Mouse (Mus musculus): ENCODE results near the gene Id2.

The Id2 gene

DNA sequence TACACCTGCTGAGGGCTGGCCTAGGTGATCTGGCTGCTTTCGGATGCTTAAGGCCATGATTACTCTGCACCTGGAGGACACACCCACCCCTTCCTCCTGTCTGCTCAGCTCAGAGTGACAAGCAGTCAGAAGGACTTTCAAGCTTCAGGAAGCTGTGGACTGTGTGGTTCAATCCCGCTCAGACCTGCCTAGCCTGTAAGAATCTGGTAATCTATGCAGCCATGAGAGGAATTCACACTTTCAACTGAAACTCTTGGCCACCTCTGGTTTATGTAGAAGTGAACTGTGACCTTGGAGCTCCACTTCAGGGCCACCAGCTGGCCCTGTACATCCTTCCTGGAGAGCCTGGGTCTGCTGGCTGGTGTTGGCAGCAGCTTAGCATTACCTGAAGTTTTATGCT lies 11.9 kb upstream of the Id2 start:
- in situ Hi-C loops (cut with MboI, MseI) = loop anchor here (5.0 kb wide), 1 partner anchor 68 kb away; no protein-coding TSS in a partner anchor

DNA sequence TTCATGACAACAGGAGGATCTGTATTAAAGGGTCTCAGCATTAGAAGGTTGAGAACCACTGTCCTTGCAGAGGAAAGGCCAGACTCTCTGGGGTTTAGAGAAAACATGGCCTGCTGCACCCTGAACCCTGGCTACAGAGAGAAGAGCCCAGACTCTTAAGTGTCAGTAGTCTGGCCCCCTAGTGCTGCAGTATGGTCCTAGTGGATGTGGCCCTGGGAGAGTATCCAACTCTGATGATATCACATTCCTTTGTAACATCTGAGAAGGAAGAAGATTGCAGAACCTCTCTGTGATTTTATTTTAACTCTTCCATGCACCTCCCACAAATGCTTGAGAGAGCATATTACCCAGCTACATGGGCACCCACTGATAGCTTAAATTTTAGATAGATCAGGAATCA lies 7.6 kb upstream of the Id2 start:
- in situ Hi-C loops (cut with MboI, MseI) = no loop called here

DNA sequence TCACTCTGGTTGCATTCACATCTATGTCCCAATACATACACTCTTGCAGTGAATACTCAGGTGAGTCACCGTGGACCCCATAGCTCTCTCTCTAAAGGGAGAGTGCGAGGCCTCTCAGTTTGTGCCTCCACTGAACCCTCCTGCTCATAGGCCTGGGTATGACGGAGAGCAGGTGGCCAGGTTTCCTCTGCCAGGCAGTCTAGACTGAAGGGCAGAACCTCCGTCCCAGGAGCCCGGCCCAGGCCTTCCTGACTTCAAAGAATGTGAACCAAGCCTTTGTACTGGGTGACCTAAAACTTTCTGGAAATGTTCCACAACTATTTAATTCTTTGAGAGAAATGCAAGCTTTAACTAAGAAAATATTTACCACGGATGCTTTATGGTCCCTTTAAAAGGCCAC lies 7.0 kb upstream of the Id2 start:
- in situ Hi-C loops (cut with MboI, MseI) = no loop called here

DNA sequence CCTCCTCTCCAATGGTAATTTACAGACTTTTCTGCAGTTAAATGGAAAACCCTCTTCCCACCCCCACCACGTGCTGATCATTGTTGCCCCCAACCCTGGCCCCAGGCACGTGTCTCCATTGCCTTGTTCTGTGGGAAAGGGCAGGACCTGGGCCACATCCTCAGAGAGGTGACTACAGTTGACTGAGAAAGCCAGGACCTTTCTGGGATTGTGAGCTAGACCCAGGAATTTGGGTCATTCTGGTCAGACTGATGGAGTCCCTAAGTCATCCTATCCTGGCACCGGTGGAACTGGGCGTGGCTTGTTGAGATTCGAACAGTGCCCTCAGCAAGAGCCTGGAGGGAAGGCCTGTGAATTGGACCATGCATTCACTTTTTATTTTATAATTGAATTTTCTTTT lies 4.4 kb upstream of the Id2 start:
- in situ Hi-C loops (cut with MboI, MseI) = no loop called here

DNA sequence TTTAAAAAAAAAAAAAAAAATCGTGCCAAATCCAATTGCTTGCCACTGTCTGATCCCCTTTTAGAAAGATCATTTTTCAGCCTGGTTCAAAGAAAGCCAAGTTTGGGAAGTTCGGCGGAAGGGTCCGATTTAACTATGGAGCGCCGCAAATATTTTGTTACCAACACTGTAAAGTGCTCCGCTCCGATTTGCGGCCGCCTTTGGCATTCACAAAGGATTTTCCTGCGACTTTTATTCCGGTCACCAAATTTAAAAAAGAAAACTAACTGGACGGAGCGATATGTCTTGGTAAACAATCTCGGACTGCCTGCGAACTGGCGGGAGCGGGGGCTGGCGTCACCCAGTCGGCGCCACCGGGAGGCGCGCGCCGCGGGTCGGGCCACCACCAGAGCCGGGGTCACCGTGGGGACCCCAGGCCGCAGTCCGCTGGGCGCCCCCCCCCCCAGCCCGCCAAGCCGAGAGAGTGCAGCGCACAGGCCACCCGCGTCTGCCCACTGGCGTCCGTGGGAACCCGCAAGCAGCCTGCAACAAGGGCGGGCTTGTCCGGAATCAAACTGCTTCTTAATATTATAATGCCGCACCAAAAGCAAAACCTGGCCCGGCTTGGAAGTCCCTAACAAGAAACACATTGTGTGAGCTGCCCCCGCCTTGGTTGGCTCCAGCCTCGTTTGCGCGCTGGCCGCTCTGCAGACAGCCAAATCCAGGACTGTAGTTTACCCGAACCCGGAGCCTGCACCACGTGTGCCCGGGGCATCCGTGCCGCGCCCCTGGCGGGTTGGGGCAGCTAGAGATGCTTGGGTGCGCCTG lies 3.7 kb upstream of the Id2 start:
- in situ Hi-C loops (cut with MboI, MseI) = no loop called here

DNA sequence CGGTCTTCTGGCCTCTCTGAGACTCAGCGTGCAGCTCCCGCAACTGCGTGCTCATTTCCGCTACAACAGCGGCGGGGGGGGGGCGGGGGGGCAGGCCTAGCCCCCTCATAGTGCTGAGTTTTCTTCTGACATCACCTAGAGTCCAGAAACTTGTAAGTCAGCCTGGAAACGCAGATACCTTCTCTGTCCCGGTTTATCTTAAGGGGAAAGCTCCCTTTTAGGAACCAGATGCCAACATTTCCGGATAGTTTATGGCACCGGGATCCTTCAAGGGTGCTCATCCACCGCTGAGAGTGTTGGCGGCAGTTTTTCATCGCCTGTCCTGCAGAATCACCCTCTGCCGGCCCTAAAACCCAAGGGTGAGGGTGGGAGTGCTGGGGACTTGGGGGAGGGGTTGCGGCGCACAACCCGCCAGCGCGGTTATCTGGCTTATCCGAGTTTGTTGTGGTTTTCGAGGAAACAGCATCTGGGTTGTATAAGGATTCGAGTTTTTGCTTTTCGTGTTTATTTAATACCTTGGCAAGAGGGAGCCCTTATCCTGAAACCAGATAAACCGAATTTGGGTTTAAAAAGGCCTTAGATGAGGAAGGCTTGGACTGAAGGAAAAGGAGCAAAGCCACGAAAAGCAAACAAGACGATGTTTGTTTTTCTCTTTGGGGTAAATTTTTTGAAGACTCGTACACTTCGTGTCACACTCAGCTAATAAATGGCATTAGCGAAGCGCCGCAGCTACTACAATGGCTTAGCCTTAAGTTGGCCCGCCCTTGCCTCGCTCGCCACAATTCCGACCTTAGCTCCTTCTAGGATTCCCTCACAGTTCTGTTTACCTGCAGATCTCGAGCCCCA lies 2.8 kb upstream of the Id2 start:
- in situ Hi-C loops (cut with MboI, MseI) = loop anchor here (10.0 to 25.0 kb wide), 3 partner anchors 175 to 763 kb away; no protein-coding TSS in a partner anchor

DNA sequence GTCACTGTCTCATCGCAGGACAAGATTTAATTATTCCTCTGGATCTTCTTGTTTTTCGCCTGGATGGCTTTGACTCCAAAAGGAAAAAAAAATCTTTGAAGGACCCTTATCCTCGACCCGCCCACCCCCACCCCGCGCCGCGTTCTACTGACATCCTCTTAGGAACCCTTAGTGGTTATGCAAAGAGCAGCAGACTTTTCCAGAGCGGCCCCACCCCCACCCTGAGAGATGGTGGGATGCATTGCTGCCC lies 2.3 kb upstream of the Id2 start:
- in situ Hi-C loops (cut with MboI, MseI) = loop anchor here (10.0 to 25.0 kb wide), 3 partner anchors 176 to 763 kb away; no protein-coding TSS in a partner anchor

DNA sequence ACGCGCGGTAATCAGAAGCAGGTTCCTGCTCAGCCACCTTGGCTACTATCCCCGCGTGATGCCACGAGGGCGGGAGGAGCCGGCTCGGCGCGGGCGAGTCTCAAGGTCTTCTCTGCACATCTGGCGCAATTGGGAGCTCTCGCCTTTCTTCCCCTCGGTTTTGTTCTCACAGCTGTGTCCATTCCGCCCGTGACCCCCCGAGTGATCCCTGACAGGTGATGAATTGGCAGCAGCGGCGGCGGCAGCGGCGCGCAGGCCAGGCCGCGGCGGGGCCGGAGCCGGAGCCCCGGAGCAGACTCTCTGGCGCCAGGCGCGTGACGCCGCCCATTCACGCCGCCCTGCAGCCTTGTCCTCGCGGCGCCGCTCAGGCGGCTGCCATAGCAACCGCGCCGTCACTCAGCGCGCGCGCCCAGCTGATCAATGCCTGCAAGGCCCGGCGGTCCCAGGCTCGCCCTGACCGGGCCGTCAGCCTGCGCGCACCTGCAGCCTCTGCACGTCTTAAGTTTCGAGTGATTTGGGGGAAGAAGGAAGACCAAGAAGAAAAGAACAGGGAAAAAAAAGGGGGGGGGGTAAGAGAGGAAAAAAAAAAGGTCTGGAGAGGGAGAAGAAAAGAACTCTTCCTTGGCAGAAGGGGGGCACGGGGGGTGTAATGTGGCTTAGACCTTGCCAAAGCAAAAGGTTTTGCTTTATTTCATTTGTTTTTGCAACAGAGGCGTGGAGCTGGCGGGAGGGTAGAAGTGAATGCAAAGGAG lies 1.8 kb upstream of the Id2 start:
- in situ Hi-C loops (cut with MboI, MseI) = loop anchor here (10.0 to 25.0 kb wide), 3 partner anchors 176 to 764 kb away; no protein-coding TSS in a partner anchor

DNA sequence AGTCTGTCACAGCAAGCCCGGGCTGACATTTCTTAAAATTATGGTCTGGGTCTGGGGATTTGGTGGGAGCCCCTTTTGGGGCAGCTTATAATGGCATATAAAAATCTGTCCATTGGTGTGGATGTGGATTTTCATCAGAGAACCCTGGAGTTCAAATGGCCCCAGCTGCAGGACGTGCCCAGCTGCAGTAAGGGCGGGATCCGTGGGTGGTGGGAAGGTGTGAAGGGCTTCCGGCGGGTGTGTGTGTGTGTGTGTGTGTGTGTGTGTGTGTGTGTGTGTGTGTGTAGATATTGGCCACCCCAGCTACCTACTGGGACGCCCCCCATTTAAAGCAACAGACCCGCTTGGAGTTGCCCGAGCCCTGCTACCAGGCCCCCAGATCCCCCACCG lies 1.2 kb upstream of the Id2 start:
- in situ Hi-C loops (cut with MboI, MseI) = loop anchor here (10.0 to 25.0 kb wide), 3 partner anchors 177 to 764 kb away; no protein-coding TSS in a partner anchor

DNA sequence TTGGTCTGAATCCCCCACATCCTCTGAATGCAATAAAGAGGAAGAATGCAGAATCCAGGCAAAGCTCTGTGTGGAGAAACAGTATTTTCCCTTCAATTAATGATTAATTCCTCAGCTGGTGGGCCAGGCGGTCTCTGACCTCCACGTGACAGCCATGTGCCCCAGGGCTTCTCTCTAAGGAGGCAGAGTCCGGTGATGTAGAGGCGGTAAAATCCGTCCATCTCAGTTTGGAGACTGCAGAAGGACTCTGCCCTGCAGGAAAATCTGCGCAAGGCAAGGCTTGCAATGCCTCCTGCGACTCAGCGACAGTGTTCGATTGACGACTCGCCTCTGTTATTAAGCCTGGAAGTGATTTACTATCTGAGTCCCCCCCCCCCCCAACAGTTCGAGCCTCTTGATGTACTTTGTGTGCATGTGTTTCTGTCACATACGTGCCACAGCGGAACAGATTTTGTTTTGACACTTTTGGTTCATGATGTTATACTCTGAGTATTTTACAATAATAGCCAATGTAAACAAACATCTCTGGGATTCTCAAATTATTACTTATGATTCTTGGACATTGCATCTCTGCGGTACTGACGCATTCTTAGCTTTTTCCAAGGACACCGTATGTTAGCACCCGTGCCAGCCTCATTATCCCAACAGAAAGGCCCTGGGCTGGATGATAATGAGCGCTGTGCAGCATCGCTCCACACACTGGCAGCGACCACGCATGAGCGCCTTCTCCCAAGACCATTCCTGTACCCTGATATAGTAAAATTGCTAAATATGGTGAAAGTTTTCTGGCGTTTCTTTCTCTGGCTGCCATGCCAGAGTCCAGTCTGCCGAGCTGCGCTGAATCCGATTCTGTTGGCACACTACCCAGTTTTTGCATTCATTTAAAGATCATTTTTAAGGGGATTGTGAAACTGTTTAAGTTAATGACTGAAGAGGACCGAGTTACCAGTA lies 545 bp upstream of the Id2 start:
- in situ Hi-C loops (cut with MboI, MseI) = loop anchor here (10.0 to 25.0 kb wide), 3 partner anchors 177 to 765 kb away; no protein-coding TSS in a partner anchor

DNA sequence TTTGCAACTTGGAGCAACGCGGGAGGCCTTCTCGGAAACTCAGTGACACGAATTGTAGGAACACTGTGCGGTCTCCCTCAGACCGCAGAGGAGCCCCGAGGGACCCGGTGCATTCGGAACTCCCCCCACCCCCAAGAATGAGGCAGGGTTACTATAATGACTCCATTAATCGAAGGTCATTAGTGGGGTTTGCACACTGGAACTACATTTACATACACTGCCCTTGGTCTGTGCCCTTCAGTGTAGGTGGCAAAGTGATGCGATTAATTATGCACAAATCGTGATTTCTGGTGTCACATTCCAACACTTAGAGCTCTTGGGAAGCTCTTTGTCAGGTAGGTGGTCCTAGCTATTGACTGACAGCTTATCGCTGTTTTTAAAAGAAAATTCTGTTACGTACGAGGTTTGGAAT lies 294 bp downstream of the Id2 start:
- in situ Hi-C loops (cut with MboI, MseI) = loop anchor here (10.0 to 25.0 kb wide), 3 partner anchors 178 to 766 kb away; no protein-coding TSS in a partner anchor

DNA sequence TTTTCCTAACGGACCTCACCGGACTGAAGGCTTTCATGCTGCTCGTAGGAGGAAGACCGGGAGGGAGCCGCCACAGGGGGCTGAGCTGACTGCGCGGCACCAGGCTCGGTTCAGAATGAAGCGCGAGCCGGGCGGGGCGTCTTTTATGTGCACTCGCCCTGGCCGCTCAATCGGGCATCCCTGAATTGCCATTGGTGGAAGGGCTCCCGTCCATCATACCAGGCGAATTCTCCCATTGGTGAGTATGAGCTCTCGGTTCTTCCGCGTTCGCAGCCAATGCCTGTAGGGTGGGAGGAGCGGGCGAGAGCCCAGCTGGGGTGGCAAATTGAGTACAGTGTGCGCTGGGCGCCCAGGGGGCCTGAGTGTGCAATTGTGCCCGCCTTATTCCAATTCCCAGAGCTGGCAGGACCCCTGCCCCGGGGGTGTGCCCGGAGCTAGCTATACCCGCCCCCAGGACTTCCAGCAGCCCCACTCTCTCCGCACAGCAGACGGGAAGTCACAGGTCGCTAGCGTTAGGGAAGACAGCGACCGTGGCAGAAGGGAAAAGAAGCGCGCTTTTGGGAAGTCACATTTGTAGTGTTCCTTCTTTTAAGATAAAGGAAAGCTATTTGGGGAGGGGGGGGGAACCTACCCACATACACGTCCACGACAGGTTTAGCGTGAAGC lies 833 bp downstream of the Id2 start:
- in situ Hi-C loops (cut with MboI, MseI) = loop anchor here (10.0 to 25.0 kb wide), 3 partner anchors 179 to 766 kb away; no protein-coding TSS in a partner anchor

DNA sequence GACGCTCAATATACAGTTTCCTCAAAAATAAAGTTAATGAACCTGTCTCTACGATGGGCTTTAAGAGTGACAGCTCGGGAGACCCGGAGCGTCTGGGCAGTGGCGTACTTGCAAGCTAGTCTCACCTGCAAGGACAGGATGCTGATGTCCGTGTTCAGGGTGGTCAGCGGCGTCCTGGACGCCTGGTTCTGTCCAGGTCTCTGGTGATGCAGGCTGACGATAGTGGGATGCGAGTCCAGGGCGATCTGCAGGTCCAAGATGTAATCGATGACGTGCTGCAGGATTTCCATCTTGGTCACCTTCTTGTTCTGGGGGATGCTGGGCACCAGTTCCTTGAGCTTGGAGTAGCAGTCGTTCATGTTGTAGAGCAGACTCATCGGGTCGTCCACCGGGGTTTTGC lies 1.4 kb downstream of the Id2 start:
- in situ Hi-C loops (cut with MboI, MseI) = loop anchor here (10.0 to 25.0 kb wide), 3 partner anchors 179 to 767 kb away; no protein-coding TSS in a partner anchor

DNA sequence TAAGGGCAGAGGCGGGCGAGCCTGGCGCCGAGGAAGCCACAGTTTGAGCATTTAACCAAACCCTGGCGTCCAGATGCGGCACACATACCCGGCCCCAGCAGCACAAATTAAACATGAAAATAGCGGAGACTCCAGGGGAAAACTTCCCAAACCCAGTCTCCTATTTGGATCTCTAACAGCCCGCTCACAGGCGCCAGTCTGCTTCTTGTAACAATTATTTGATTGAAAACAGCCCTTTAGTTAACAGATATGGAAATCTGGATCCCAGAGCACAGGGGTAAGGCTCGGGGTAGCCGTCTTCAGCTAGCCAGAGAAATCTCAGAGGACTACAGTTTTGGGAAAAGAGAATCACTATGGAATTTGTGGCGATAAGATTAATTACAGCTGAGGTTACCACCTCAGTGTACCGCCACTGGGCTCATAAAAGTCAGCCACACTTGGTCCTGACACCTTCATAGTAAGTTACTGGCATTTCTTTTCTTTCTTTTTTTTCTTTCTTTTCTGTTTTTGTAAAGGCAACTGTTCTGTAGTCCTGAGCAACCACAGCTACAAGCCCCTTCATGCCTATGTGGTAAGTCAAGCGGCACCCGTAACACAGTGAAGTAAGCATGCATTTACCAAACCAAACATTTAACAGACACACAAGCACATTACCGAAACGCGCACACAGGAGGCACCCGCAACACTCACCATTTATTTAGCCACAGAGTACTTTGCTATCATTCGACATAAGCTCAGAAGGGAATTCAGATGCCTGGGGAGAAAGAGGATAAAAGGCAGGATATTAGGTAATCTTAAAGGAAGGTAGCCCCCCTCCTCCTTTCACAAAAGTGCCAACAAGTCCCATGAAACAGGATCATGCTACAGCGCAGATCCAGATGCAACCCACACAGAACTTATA lies 2.1 kb downstream of the Id2 start:
- in situ Hi-C loops (cut with MboI, MseI) = loop anchor here (5.0 to 25.0 kb wide), 4 partner anchors 180 to 977 kb away; no protein-coding TSS in a partner anchor

DNA sequence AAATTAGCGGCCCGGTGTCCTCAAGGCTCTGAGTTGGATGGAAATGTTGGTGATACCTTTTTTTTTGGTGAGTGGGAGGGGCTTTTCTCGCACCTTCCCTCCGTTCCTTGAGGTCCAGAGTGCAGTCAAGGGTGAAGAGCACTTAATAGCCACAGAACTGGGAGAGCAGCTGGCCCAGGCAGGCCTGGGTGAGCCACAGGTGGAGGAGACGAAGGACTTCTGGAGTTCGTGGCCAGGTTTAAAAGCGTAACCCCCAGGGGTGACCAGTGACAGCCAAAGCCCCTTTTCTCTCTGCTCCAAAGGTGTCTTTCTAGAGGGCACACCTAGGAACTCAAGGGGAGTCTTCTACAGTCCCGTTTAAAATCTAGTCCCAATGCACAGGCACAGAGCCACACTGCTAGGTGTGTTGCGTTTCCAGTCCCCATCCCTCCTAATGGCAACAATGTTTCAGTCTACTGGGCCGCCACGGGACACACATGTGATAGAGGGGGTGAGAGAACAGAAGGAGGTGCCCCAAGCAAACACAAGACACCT lies 3.6 kb downstream of the Id2 start:
- in situ Hi-C loops (cut with MboI, MseI) = loop anchor here (5.0 to 25.0 kb wide), 4 partner anchors 181 to 979 kb away; no protein-coding TSS in a partner anchor

DNA sequence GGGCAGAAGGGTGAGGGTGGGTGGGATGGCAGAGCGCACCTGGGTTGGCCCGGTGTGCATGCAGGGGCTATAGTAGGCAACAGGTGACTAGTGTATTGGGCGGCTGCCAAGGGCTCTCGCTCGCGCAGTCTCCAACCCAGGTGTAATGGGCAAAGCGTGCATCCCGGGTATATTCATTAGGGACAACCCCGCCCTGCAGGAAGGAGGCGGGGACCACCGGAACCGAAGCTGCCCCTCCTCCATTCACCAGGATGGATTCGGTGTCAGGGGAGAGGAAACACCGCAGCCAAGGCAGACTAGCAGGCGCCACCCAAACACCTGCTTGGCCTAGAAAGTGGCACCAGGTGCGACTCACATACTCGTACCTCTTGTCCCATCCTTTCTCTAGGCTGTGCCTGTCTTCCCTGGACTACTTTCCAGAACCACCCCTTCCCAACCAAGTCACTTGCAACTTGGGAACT lies 4.2 kb downstream of the Id2 start:
- in situ Hi-C loops (cut with MboI, MseI) = loop anchor here (5.0 to 25.0 kb wide), 4 partner anchors 182 to 980 kb away; no protein-coding TSS in a partner anchor

DNA sequence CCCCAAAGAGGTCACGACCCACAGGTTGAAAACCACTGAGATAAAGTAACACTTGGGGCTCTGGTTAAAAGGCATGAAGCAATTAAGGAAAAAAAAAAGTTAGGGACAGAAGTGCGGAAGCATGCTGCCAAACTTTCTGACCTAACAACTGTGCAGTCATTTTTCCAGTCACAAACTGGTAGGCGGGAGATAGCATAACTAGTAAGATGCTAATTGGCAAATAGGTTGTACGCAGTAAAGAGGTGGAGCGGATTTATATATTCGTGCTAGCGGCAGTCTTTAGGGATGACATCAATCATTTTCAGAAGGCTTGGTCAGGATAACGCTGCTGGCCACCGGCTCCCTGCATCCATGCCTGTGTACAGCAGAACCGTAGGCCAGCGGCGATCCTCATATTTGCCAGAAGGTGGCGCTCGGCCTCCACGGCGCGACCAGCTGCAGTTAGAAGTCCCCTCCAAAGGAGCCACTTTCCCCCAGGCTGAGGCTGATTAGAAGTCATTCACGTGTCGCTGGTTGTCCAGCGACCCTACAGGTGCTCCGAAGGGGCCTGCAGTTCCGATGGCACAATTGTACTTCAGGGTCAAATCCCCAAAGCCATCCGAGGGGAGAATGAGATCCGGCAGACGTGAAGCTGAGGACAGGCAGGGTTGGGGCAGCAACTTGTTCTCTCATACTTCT lies 4.8 kb downstream of the Id2 start:
- in situ Hi-C loops (cut with MboI, MseI) = loop anchor here (5.0 to 25.0 kb wide), 4 partner anchors 183 to 980 kb away; no protein-coding TSS in a partner anchor

DNA sequence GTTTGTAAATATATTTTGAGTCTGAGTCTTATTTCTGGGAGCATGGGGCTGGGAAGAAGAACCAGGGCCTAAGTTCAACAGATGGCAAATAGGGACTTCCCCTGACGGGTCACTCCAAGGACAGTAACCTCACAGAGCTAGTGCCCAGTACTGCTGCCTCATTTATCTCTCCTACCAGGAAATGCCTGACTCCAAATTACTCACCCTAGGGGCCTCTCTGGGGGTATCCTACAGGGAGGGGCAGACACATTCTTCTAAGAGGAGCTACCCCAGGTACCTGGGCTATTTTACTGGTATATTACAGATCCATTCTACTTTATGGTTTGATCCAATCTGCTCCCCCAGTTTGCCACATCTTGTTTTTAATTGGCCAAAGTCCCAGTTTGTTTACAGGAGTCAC lies 7.5 kb downstream of the Id2 start:
- in situ Hi-C loops (cut with MboI, MseI) = loop anchor here (10.0 to 25.0 kb wide), 2 partner anchors 625 to 773 kb away; no protein-coding TSS in a partner anchor

Measured in T-helper 2 cell (primary cell).